Mouse (Mus musculus) gastrocnemius, adult 2 months (tissue): ENCODE data around the gene Dab1. TPM values are rescaled to one million over a fixed set of nuclear protein-coding genes. Genes with fewer than 3 reads are reported as not detected.

ENCODE experiments used
- DNase-seq: peaks from one replicate; pipeline ENCODE4 v3.0.0; 2022
- H3K27ac ChIP-seq: fragments of 200-600 bp; 2 replicates; pipeline ENCODE4 v1.8.1; 2022; ENCODE audit warnings: mild to moderate bottlenecking
- H3K4me3 ChIP-seq: fragments of 200-600 bp; 2 replicates; pipeline ENCODE4 v1.8.1; 2022; ENCODE audit warnings: mild to moderate bottlenecking, moderate library complexity
- CTCF ChIP-seq: fragments of 200-600 bp; IDR thresholded peaks from 2 replicates; pipeline ENCODE4 v1.8.1; 2022; ENCODE audit warnings: antibody characterized with exemption, mild to moderate bottlenecking, moderate library complexity
- intact Hi-C: fragments of 180-260 bp; cut with DNase I; formaldehyde crosslinking; loops from one replicate; pipeline ENCODE4 v1.15.1; 2025
- total RNA-seq, 2 experiments: library from RNA; stranded (reverse); gene quantifications; 2 replicates each; pipeline ENCODE4 v1.2.3; 2021

Dab1 gene
- total RNA-seq, 2 experiments from 2014 or later = 0.05 to 0.25 TPM

- DNase-seq = no peak
- TF ChIP-seq CTCF = no peak
- intact Hi-C loops = no loop called here
- no peak overlapping the region for H3K27ac ChIP-seq
- H3K4me3 ChIP-seq = no peak overlapping the region
Observed at GRCm38 (mm10) chr4:104122364-104122763, 503.2 kb downstream of the Dab1 start.

DNA sequence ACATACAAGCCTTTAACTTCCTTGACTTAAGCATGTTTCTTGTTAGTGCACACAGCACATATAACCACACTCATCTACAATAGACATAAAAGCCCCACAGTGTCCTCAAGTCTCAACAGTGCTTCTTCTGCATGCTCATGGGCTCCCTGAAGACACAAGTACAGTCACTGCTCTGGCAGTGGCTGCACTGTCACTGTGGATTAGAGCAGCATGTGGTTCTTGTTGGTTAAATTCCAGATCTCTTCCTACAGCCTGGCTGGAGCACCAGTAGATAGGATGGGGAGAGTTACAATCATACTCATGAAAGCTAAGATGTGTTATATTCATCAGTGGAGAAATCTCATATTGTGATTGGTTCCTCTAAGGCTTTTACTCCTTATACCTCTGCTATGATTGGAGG is 534.5 kb downstream of the Dab1 start:
- no peak overlapping the region for H3K27ac ChIP-seq
- H3K4me3 ChIP-seq = no peak overlapping the region
- no peak for TF ChIP-seq CTCF
- no peak for DNase-seq
- intact Hi-C loops = no loop called here

DNA sequence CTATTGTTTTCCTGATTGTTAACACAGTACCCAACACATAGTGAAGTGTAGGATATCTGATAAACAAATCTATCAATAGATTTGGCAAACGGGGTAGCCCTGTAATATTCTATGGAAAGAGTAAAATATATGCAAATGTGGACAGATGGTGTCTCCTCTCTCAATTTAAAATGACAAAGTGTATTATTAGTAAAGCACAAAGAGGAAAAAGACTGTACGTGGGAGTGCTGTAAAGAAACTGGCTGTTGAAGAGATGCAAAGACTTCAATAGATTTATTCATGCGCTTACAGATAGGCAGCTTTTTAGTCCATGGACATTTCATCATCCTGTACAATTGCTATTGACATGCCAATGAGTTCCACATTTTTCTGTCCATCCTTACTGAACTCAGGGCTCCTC is 558.9 kb downstream of the Dab1 start:
- DNase-seq = no peak
- TF ChIP-seq CTCF = no peak
- intact Hi-C loops = no loop called here
- no peak overlapping the region for H3K4me3 ChIP-seq
- H3K27ac ChIP-seq = no peak overlapping the region

- no peak for TF ChIP-seq CTCF
- H3K27ac ChIP-seq = no peak overlapping the region
- no peak overlapping the region for H3K4me3 ChIP-seq
- DNase-seq = no peak
- intact Hi-C loops = no loop called here
Observed at GRCm38 (mm10) chr4:104186311-104186710, 567.2 kb downstream of the Dab1 start.

DNA sequence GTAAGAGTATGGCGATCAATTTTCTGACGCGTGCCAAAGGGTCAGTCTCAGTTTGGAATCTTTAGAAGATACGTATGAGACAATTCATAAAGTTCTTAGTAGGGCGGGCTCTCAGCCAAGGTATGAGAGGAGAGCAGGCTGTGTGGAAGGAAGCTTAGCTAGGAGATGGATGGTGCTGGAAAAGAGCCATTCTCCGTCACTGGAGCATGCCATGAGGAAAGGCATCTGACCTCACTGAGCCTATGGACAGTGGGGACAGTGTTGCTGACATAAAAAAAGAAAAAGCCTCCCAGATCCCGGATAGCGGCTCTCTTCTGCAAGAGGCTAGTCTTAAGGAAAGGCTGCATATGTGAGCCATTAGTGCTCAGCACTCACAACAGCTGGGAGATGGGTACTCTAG is 579.5 kb downstream of the Dab1 start:
- H3K4me3 ChIP-seq = no peak overlapping the region
- TF ChIP-seq CTCF = no peak
- DNase-seq = no peak
- no peak overlapping the region for H3K27ac ChIP-seq
- intact Hi-C loops = no loop called here

GRCm38 (mm10) chr4:104201686-104202085 is 582.5 kb downstream of the Dab1 start:
- TF ChIP-seq CTCF = no peak
- no peak overlapping the region for H3K27ac ChIP-seq
- DNase-seq = no peak
- intact Hi-C loops = no loop called here
- no peak overlapping the region for H3K4me3 ChIP-seq

- DNase-seq = no peak
- H3K4me3 ChIP-seq = no peak overlapping the region
- TF ChIP-seq CTCF = no peak
- intact Hi-C loops = no loop called here
- no peak overlapping the region for H3K27ac ChIP-seq
Observed at GRCm38 (mm10) chr4:104204047-104204446, 584.9 kb downstream of the Dab1 start.

DNA sequence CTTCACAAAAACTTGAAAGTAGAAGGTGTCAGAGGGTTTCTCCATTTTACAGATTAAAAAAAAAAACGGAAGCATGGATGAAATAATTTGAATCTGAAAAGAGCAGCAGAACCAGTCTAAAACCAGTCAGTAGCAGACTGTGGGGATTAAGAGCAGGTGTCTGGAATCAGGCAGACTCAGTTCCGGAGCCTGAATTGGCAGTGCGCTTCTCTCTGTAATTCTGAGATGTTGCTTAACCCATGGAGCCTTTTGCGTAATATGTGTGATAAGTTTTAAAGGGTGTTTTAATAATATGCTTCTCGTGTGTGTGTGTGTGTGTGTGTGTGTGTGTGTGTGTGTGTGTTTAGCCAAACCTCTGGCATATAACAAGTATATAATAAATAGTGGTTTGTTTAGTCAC is 587.5 kb downstream of the Dab1 start:
- no peak overlapping the region for H3K27ac ChIP-seq
- TF ChIP-seq CTCF = no peak
- DNase-seq = no peak
- H3K4me3 ChIP-seq = no peak overlapping the region
- intact Hi-C loops = no loop called here

- intact Hi-C loops = no loop called here
- Histone ChIP-seq H3K27ac (no peak overlapping the region), H3K4me3 (no peak overlapping the region)
- peak; percentile 32 for TF ChIP-seq CTCF
- no peak for DNase-seq
Observed at GRCm38 (mm10) chr4:104209081-104209480, 589.9 kb downstream of the Dab1 start.

DNA sequence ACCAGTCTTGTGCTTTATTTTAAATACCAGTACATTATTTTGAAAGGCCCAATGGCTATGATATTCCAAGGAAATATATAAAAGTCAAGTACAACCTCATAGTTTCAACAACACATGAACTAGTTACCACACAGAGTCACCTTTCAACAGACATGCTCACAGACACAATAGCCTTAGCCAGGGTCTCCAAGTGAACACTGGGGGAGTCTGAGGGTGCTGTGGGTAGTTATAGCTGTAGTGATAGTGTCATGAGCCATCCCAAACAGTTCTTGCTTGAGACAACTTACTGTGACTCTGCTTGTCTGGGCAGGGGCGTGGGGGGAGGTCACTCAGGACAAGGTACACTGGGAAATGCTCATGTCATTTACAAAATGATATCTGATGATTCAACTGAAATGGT is 591.6 kb downstream of the Dab1 start:
- no peak for TF ChIP-seq CTCF
- intact Hi-C loops = no loop called here
- no peak for DNase-seq
- Histone ChIP-seq H3K27ac (no peak overlapping the region), H3K4me3 (no peak overlapping the region)

- no peak overlapping the region for H3K27ac ChIP-seq
- H3K4me3 ChIP-seq = no peak overlapping the region
- no peak for DNase-seq
- intact Hi-C loops = no loop called here
- TF ChIP-seq CTCF = no peak
Observed at GRCm38 (mm10) chr4:104211531-104212455, 592.6 kb downstream of the Dab1 start.

- no peak for DNase-seq
- TF ChIP-seq CTCF = no peak
- no peak overlapping the region for H3K4me3 ChIP-seq
- intact Hi-C loops = no loop called here
- no peak overlapping the region for H3K27ac ChIP-seq
Observed at GRCm38 (mm10) chr4:104214724-104215123, 595.6 kb downstream of the Dab1 start.

- TF ChIP-seq CTCF = no peak
- DNase-seq = no peak
- intact Hi-C loops = no loop called here
- Histone ChIP-seq H3K27ac (no peak overlapping the region), H3K4me3 (no peak overlapping the region)
Observed at GRCm38 (mm10) chr4:104217336-104217735, 598.2 kb downstream of the Dab1 start.

DNA sequence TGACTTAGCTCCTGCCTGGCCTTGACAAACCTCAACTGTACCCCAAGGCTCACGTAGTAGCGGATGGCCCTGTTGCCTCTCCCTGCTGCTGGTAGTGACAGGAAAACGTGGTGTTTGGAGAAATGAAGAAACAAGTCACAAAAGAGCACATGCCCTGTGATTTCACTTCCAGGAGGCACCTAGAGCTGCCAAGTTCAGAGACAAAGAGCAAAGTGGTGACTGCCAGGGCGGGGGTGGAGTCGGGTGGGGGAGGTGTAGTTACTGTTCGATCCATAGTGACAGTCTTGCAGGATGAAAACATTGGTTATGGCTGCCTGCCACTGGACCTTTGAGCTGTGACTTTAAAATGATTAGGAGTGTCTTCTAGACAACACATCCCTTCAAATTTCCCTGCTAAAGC is 599.6 kb downstream of the Dab1 start:
- Histone ChIP-seq H3K27ac (no peak overlapping the region), H3K4me3 (no peak overlapping the region)
- no peak for TF ChIP-seq CTCF
- intact Hi-C loops = no loop called here
- DNase-seq = no peak
